Mouse (Mus musculus): ENCODE results near the gene Car4. TPM values are rescaled to one million over a fixed set of nuclear protein-coding genes. Genes with fewer than 3 reads are reported as not detected.

Car4 gene
- polyA plus RNA-seq, 1 experiment: not detected

DNA sequence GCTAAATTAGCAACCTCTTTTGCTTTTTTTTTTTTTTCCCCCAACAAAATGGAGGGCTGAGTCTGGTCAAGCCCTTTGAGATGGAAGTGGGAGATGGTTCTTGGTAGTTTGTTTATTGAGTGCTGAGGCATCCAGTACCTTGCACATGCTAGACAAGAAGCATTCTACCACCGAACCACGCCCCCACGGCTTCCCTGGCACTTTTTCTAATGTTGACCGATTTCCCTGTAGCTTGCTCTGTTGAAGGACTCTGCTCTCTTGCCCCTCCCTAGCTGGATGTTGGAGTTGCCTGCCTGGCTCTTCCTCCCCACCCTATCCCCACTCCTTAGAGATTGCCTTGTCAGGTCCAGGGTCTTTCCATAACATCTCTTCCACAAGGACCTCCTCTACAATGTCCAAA lies 5.0 kb downstream of the Car4 start:
- no peaks in the 10 kb centered on the region for H3K36me3 ChIP-seq (ENCODE audit: control insufficient read depth, insufficient read depth)
- no peak overlapping the region for H3ac ChIP-seq (ENCODE audit: control insufficient read depth, insufficient read length, low read depth)
- peaks cover 57% of the 10 kb centered on the region for H3K27me3 ChIP-seq (ENCODE audit: control insufficient read depth, insufficient read depth, insufficient read length)
- no peaks in the 10 kb centered on the region for H3K79me3 ChIP-seq (ENCODE audit: low read depth)
- no peak for TF ChIP-seq USF1 (IDR thresholded peaks at IDR 0.05; ENCODE audit: low read depth)
- H3K79me2 ChIP-seq (ENCODE audit: control insufficient read depth, insufficient read depth): no peaks in the 10 kb centered on the region
- no peak overlapping the region for H3K4me3 ChIP-seq (ENCODE audit: insufficient read depth, poor library complexity, severe bottlenecking)

DNA sequence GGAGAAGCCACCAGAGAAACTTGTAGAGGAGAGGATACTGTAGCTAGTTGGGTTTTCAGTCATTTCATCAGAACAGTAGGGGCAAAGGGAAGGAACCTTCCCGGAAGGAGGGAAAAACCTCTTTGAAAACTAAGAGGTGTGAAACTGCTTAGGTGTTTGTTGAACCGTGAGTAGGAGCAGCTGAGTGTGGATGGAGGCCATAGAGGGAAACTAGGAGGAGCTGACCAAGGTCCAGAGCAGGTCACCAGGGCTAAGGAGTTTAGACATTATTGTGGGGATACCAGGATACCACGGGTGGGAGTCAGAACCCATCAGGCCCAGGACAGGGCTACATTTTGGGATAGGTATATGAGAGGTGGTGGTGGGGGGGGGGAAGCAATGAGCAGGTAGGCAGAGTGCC lies 6.0 kb downstream of the Car4 start:
- TF ChIP-seq FOSL1 (IDR thresholded peaks at IDR 0.05; ENCODE audit: insufficient read depth, low read length, poor library complexity, severe bottlenecking) (no peak), MAX (IDR thresholded peaks at IDR 0.05) (no peak), MYOG (IDR thresholded peaks at IDR 0.05; ENCODE audit: control insufficient read depth, extremely low read depth, insufficient read length) (no peak), USF1 (IDR thresholded peaks at IDR 0.05; ENCODE audit: low read depth) (no peak), CEBPB (IDR thresholded peaks at IDR 0.05; ENCODE audit: low read depth) (no peak), MYOD1 (IDR thresholded peaks at IDR 0.05; ENCODE audit: control insufficient read depth, insufficient read length, low read depth) (no peak), CTCF (IDR thresholded peaks at IDR 0.05; ENCODE audit: control insufficient read depth, insufficient read depth, insufficient read length) (no peak)
- Histone ChIP-seq H3K36me3 (ENCODE audit: control insufficient read depth, insufficient read depth) (no peaks in the 10 kb centered on the region), H3K79me2 (ENCODE audit: control insufficient read depth, insufficient read depth) (no peaks in the 10 kb centered on the region)

DNA sequence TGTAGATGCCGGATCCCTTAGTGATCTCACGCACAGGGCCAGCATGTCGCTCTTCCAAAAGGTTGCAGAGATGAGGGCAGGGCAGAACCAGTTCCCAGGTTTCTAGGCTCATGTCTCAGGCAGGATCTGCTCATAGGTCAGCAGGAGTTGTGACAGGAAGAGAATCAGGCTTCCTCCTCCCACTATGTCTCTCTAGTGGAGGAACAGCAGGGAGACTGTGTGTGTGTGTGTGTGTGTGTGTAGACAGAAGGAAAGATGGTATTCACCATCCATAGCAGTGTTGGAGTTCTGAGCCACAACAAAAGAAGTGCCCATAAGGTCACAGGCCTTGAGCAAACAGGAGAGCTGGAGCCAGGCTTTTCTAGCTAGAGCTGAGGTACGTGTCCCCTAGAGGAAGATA lies 9.1 kb downstream of the Car4 start:
- TF ChIP-seq FOSL1 (IDR thresholded peaks at IDR 0.05; ENCODE audit: insufficient read depth, low read length, poor library complexity, severe bottlenecking): no peak
- no peak for TF ChIP-seq MYOG (IDR thresholded peaks at IDR 0.05; ENCODE audit: control insufficient read depth, extremely low read depth, insufficient read length)
- no peak for TF ChIP-seq USF1 (IDR thresholded peaks at IDR 0.05; ENCODE audit: low read depth)
- no peak for TF ChIP-seq CEBPB (IDR thresholded peaks at IDR 0.05; ENCODE audit: low read depth)
- TF ChIP-seq CTCF (IDR thresholded peaks at IDR 0.05; ENCODE audit: control insufficient read depth, insufficient read depth, insufficient read length): no peak
- Histone ChIP-seq H3K79me2 (ENCODE audit: control insufficient read depth, insufficient read depth) (no peaks in the 10 kb centered on the region), H3ac (ENCODE audit: control insufficient read depth, insufficient read length, low read depth) (no peak overlapping the region)

More for the DNA sequence above, 6.0 kb downstream of the Car4 start:
- Histone ChIP-seq H3ac (ENCODE audit: control insufficient read depth, insufficient read length, low read depth) (no peak overlapping the region), H3K4me3 (ENCODE audit: insufficient read depth, poor library complexity, severe bottlenecking) (no peak overlapping the region), H3K79me3 (ENCODE audit: low read depth) (no peaks in the 10 kb centered on the region), H3K27me3 (ENCODE audit: control insufficient read depth, insufficient read depth, insufficient read length) (peaks cover 47% of the 10 kb centered on the region)

GRCm38 (mm10) chr11:84967113-84967512 lies 9.5 kb downstream of the Car4 start:
- no peak for TF ChIP-seq CTCF (IDR thresholded peaks at IDR 0.05; ENCODE audit: control insufficient read depth, insufficient read depth, insufficient read length)
- TF ChIP-seq MYOD1 (IDR thresholded peaks at IDR 0.05; ENCODE audit: control insufficient read depth, insufficient read length, low read depth): no peak
- Histone ChIP-seq H3K4me3 (ENCODE audit: insufficient read depth, poor library complexity, severe bottlenecking) (no peak overlapping the region), H3K79me2 (ENCODE audit: control insufficient read depth, insufficient read depth) (no peaks in the 10 kb centered on the region), H3K27me3 (ENCODE audit: control insufficient read depth, insufficient read depth, insufficient read length) (peaks cover 17% of the 10 kb centered on the region), H3K79me3 (ENCODE audit: low read depth) (no peaks in the 10 kb centered on the region), H3K36me3 (ENCODE audit: control insufficient read depth, insufficient read depth) (no peaks in the 10 kb centered on the region), H3ac (ENCODE audit: control insufficient read depth, insufficient read length, low read depth) (no peak overlapping the region)

More for the DNA sequence above, 9.1 kb downstream of the Car4 start:
- Histone ChIP-seq H3K36me3 (ENCODE audit: control insufficient read depth, insufficient read depth) (no peaks in the 10 kb centered on the region), H3K4me3 (ENCODE audit: insufficient read depth, poor library complexity, severe bottlenecking) (no peak overlapping the region), H3K27me3 (ENCODE audit: control insufficient read depth, insufficient read depth, insufficient read length) (peaks cover 21% of the 10 kb centered on the region), H3K79me3 (ENCODE audit: low read depth) (no peaks in the 10 kb centered on the region)

- H3ac ChIP-seq (ENCODE audit: control insufficient read depth, insufficient read length, low read depth): no peak overlapping the region
- no peaks in the 10 kb centered on the region for H3K36me3 ChIP-seq (ENCODE audit: control insufficient read depth, insufficient read depth)
- TF ChIP-seq MAX (IDR thresholded peaks at IDR 0.05) (no peak), MYOD1 (IDR thresholded peaks at IDR 0.05; ENCODE audit: control insufficient read depth, insufficient read length, low read depth) (no peak), MYOG (IDR thresholded peaks at IDR 0.05; ENCODE audit: control insufficient read depth, extremely low read depth, insufficient read length) (no peak), FOSL1 (IDR thresholded peaks at IDR 0.05; ENCODE audit: insufficient read depth, low read length, poor library complexity, severe bottlenecking) (no peak), CTCF (IDR thresholded peaks at IDR 0.05; ENCODE audit: control insufficient read depth, insufficient read depth, insufficient read length) (no peak), CEBPB (IDR thresholded peaks at IDR 0.05; ENCODE audit: low read depth) (no peak), USF1 (IDR thresholded peaks at IDR 0.05; ENCODE audit: low read depth) (no peak)
- H3K4me3 ChIP-seq (ENCODE audit: insufficient read depth, poor library complexity, severe bottlenecking): no peak overlapping the region
- H3K79me3 ChIP-seq (ENCODE audit: low read depth): no peaks in the 10 kb centered on the region
- no peaks in the 10 kb centered on the region for H3K79me2 ChIP-seq (ENCODE audit: control insufficient read depth, insufficient read depth)
- peaks cover 11% of the 10 kb centered on the region for H3K27me3 ChIP-seq (ENCODE audit: control insufficient read depth, insufficient read depth, insufficient read length)
These were observed 10.7 kb downstream of the Car4 start for GRCm38 (mm10) chr11:84968309-84968708.

- no peak for TF ChIP-seq MAX (IDR thresholded peaks at IDR 0.05)
- no peak for TF ChIP-seq USF1 (IDR thresholded peaks at IDR 0.05; ENCODE audit: low read depth)
- no peak for TF ChIP-seq MYOG (IDR thresholded peaks at IDR 0.05; ENCODE audit: control insufficient read depth, extremely low read depth, insufficient read length)
- no peak for TF ChIP-seq MYOD1 (IDR thresholded peaks at IDR 0.05; ENCODE audit: control insufficient read depth, insufficient read length, low read depth)
- TF ChIP-seq FOSL1 (IDR thresholded peaks at IDR 0.05; ENCODE audit: insufficient read depth, low read length, poor library complexity, severe bottlenecking): no peak
- no peak for TF ChIP-seq CEBPB (IDR thresholded peaks at IDR 0.05; ENCODE audit: low read depth)
- no peak for TF ChIP-seq CTCF (IDR thresholded peaks at IDR 0.05; ENCODE audit: control insufficient read depth, insufficient read depth, insufficient read length)
These were observed 11.2 kb downstream of the Car4 start for GRCm38 (mm10) chr11:84968775-84969174.

More at GRCm38 (mm10) chr11:84968775-84969174, 11.2 kb downstream of the Car4 start:
- no peak overlapping the region for H3K4me3 ChIP-seq (ENCODE audit: insufficient read depth, poor library complexity, severe bottlenecking)
- H3K79me3 ChIP-seq (ENCODE audit: low read depth): no peaks in the 10 kb centered on the region
- no peaks in the 10 kb centered on the region for H3K79me2 ChIP-seq (ENCODE audit: control insufficient read depth, insufficient read depth)
- H3ac ChIP-seq (ENCODE audit: control insufficient read depth, insufficient read length, low read depth): no peak overlapping the region
- H3K27me3 ChIP-seq (ENCODE audit: control insufficient read depth, insufficient read depth, insufficient read length): peaks cover 14% of the 10 kb centered on the region
- H3K36me3 ChIP-seq (ENCODE audit: control insufficient read depth, insufficient read depth): no peaks in the 10 kb centered on the region
